Mouse (Mus musculus) urinary bladder, adult 2 months (tissue): ENCODE results near the gene Cacna1c. TPM values are rescaled to one million over a fixed set of nuclear protein-coding genes. Genes with fewer than 3 reads are reported as not detected.
"Not testable (repeated sequence)": the region's sequence is repeated elsewhere in the genome, so short reads cannot be mapped to it uniquely, and the experiment has no call there.

ENCODE experiments used
- DNase-seq: peaks from one replicate; pipeline ENCODE4 v3.0.0; 2022; ENCODE audit warnings: low spot score
- polyA plus RNA-seq: library from polyadenylated mRNA; depleted of rRNA; stranded (reverse); fragments of >200 nt; gene quantifications from 2 replicates; pipeline ENCODE4 v1.2.3, GENCODE M21; 2012; rRNA removed

Gene Cacna1c
- polyA plus RNA-seq, 1 experiment: 11.2 TPM

DNA sequence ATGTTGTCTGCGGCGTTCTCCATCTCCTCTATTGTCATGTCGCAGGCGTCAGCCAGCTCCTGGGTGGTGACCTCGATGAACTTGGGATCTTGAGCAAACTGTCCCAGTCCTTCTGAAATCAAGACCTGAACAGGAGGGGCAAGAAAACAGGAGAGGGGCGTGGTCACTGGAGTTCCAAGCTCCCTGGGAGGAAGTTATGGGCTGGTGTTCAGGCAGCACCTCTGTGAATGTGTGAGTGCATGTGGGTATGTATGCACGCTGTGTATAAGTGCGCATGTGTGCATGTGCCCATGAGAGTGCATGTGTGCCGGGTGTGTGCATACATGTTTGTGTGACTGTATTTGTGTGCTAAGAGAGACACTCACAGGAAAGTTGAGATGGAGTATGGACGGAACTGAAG is 602.1 kb downstream of the Cacna1c start:
- DNase-seq: no peak

DNA sequence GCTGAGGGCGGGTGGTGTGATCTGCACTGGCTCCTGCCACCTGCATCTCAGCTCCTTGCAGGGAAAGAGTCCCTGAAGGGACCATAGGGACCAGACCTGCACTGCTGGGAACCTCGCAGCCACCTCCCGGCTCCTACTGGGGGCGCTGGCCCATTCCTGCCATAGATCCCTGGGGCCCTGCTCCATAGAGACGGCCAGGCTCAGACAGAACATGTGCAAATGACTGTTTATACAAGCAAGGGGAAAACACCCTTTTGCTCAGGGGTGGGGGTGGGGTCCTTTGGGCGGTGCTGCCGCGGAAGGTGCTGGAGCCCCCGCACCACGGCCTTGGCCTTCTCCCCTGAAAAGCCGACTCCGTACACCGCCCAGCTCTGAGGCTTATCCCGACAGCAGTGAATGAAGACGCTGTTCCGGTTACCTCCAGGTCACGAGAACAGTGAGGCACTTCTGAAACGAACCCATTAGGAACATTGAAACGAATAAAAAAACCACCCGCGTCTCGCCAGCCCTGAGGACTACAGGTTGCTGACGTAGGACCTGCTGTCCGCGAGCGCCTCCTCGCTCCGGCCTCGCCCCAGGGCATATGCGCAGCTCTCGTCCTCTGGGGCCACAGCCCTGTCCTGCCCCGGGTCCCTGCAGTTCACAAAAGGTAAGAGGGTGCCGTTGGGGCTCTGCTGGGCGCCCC is 602.7 kb downstream of the Cacna1c start:
- peak; percentile 31 for DNase-seq

DNA sequence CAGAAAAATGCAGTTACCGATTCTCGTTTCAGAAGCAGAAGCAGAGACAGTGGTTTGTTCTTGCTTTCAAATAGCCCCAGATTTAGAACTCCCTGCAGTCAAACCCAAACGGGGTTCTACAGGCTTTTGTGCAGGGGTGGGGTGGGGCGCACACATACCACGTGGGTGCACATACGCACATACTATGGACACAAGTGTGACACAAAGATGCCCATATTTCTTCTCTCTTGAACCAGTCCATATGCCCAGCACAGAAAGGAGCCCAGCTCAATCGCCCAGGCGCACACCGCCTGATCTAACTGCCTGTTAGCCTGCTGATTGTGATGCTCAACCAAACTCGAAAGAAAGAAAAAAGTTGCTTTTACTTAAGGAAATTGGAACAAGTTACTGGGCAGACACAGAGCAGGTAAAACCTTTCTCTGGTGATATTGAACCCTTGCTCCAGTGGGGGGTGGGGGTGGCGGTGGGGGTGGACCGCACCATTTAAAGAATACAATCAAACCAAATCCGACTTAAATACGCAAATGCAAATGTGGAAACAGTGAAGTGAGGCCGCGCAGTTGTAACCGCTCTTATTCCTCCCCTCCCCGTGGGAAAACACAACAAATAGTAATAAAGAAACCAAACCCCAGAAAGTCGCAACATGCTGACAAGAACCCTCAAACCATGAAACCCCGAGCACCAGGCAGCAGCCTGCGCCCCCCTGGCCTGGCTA is 603.4 kb downstream of the Cacna1c start:
- no peak for DNase-seq

DNA sequence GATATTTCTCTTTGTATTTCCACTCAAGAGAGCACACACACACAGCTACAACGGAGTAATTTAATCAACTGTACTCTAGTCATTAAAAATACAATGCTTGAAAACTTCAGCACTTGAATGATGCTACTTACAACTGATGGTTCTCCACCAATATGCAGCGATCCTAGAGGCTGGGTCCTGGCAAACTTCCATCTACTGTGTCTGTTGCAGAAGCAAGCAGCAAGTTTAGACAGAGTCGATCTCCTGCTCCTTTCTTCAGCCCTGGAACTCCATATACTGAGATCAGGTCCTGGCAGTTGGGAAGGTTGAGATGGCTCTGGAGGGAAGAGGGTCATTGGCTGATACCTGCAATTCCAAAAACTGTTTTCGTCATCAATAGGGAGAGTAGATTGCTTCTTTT is 617.5 kb downstream of the Cacna1c start:
- not testable (repeated sequence) for DNase-seq

DNA sequence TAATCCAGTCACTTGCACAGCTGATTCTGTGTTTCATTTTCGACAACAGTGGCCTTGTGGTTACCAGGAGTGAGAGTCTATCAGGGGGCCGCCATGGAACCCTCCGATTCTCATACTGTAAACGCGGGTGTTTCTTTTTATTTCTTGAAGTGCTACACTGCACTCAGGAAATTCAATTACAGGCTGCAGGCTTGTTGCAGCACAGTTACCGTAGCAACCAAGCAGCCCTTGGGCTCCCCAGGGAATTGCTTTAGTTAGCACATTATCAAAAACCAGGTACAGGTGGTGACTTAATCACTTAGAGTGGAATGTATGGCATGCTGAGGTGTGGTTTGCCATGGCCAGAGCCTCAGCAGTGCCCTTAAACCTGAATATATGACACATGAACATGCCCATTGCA is 621.9 kb downstream of the Cacna1c start:
- no peak for DNase-seq

DNA sequence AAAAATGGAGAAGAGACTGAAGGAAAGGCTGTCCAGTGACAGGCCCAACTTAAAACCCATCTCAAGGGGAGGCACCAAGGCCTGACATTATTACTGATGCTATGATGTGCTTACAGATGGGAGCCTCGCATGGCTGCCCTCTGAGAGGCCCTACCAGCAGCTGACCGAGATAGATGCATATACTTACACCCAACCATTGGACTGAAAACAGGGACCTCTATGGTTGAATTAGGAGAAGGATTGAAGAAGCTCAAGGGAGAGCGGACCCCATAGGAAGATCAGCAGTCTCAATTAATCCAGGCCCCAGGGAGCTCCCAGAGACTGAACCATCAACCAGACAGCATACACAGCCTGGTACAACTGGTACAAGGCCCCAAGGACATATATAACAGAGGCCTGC is 628.4 kb downstream of the Cacna1c start:
- no peak for DNase-seq

DNA sequence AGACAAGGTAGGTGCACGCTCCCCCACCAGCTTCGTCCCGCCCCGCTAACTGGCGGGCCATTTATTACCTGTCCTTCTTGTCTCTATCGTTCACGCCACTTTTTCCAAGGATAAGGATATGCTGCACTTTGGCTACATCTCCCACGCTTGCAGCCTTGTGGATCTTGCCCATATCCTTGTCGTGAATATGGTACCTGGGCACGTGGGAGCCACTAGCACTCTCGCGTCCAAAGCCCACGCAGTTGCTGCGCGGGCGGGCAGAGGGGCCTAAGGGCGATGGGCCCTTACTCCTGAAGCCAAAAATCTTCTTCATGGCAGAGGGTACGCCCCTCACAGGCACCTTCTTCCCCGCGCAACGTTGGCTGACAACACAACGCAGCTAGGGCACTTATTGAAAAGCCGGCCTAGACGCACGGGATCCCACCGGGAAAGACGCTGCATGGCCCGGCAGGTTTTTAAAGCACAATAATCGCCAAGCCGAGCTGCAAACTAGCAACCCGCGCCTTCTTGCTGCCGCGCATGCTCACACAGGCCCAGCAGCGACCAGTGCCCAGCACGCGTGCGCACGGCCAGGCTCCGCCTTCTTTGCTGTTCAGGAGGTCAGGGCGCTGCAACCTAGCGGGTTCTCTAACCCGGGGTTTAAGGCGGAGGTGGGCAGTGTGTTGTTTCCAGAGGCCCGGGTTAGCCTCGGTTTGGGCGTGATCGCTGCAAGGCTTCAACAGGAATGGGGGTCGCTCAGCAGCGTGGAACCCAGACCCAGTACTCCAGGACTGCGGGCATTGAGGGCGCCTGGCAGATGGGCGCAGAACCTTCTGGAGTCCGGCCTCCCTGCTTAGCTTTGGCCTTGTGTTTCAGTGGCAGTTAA is 634.2 kb downstream of the Cacna1c start, which contains the start of gene Ankrd26:
Gene Ankrd26 (minus strand): TSS at position 482 of the 865 bp plus-strand sequence.
- peak; percentile 89 for DNase-seq

DNA sequence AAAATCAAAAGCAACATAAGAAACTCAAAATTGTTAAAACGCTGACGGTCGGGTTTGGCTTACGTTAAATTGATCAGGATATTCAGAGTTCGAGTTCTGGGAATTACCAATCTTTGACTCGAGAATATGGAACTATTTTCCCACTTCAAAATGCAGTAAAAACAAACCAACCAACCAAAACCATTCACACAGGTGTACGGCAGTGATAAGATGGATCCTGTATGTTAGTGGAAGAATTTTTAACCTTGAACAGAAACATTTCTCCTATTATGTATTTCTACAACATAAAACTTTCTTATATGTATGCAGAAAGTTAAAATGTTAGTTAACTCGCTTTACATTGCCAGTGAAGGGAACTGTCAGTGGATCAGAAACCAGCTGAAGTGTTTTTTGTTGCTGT is 635.0 kb downstream of the Cacna1c start:
- no peak for DNase-seq

DNA sequence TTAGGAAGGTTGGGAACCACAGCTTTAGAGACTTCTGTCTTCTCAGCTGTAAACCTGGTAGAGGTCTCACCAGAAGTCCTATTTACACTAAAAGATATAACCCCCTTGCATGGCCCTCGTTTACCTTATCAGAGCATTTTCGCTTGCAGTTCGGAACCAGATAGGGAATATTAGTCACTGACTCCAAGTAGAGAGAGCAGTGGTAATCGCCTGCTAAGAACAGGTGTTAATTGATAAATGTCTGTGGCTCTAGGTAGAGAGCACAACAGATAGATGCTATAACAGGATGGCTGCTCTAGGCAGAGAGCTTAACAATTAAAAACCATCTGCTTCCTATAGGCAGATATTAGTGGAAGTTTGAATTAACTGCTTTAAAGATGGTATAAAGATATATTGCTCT is 657.6 kb downstream of the Cacna1c start:
- no peak for DNase-seq

Other genes with a start within 250 kb of the Cacna1c start
- 18.9 TPM in 2 replicates for gene Dcp1b, start 21.2 kb downstream of the Cacna1c start, polyA plus RNA-seq
- 0.03 and 0.06 TPM in 2 replicates for gene Cacna2d4, start 40.1 kb upstream of the Cacna1c start, polyA plus RNA-seq
- gene Lrtm2, start 134.3 kb upstream of the Cacna1c start, polyA plus RNA-seq: 0.06 and 0.10 TPM in 2 replicates
- 104 and 112 TPM in 2 replicates for gene Adipor2, start 221.3 kb upstream of the Cacna1c start, polyA plus RNA-seq